12 mouse cellular contexts compared by ENCODE assay signal in genomic region chr17:31033251-31033650, GRCm38 (mm10). TPM values are rescaled to one million over a fixed set of nuclear protein-coding genes. Genes with fewer than 3 reads are reported as not detected.
A peak's percentile ranks its signal among the peaks of the same experiment; 100 is the strongest.
DNase-seq lines count a peak whose midpoint lies in the region; ATAC-seq lines count a peak whose summit lies in the region.
"Had no signal": no experiment of that assay in that cellular context is flagged by ENCODE, and none has a peak within 500 bp of the region (broad histone marks: within the 10 kb centered on the region; RNA-seq: fewer than 3 reads in every experiment).

No protein-coding gene starts in this region.

- H3K27me3 ChIP-seq in erythroblast, embryonic 14.5 days (ENCODE audit: control insufficient read depth) = no peaks in the 10 kb centered on the region
- peaks cover 4% of the 10 kb centered on the region for H3K27me3 ChIP-seq in megakaryocyte, embryonic 14.5 days (replicated peaks)
- H3K27me3 ChIP-seq: limb, embryonic 13.5 days had no signal

- peak; percentile 25 for DNase-seq in induced T-regulatory cell, adult 2 months (ENCODE audit: low read depth)
- peak; percentile 42 for DNase-seq in thymus, postnatal 14 days
- no peak for DNase-seq in adrenal gland, postnatal 36 days
- no peak for DNase-seq in spleen, postnatal 14 days (ENCODE audit: low spot score in 2 of 2)
- DNase-seq: cerebellum, adult 18-20 months; heart, postnatal 36 days; lung, postnatal 4 days had no signal

- H3K36me3 ChIP-seq in erythroblast, embryonic 14.5 days (ENCODE audit: control insufficient read depth) = peaks cover 6% of the 10 kb centered on the region
- H3K36me3 ChIP-seq in megakaryocyte, embryonic 14.5 days (replicated peaks; ENCODE audit: low read length) = peaks cover 19% of the 10 kb centered on the region
- H3K36me3 ChIP-seq: limb, embryonic 13.5 days had no signal

- peak overlapping the region; percentile 30 for H3K4me3 ChIP-seq in erythroblast, embryonic 14.5 days (replicated peaks)
- peak overlapping the region; percentile 57 for H3K4me3 ChIP-seq in megakaryocyte, embryonic 14.5 days (replicated peaks)
- H3K4me3 ChIP-seq: limb, embryonic 13.5 days had no signal

- peaks cover 9% of the 10 kb centered on the region for H3K9me3 ChIP-seq in erythroblast, embryonic 14.5 days (ENCODE audit: control insufficient read depth, low read length)
- peaks cover 21% of the 10 kb centered on the region for H3K9me3 ChIP-seq in megakaryocyte, embryonic 14.5 days

- ATAC-seq in erythroblast, adult 5-6 weeks (replicated peaks; ENCODE audit: low FRiP score, poor library complexity, severe bottlenecking) = no peak
- no peak for ATAC-seq in megakaryocyte, adult 5-6 weeks (ENCODE audit: poor library complexity, severe bottlenecking)

- peaks cover 53% of the 10 kb centered on the region for H3K4me1 ChIP-seq in erythroblast, embryonic 14.5 days (ENCODE audit: control insufficient read depth)
- peaks cover 50% of the 10 kb centered on the region for H3K4me1 ChIP-seq in megakaryocyte, embryonic 14.5 days

RNA-seq across cellular contexts. Expression of gene Abcg1, which starts 24.2 kb away (rescaled TPM):
- polyA plus RNA-seq in erythroblast, embryonic 14.5 days (2012) = 0.05 and 0.09 TPM in 2 replicates
- 2.9 and 3.1 TPM in 2 replicates for total RNA-seq in erythroblast, adult 5-6 weeks (2015; ENCODE audit: low replicate concordance)
- 3.3 and 5.5 TPM in 2 replicates for total RNA-seq in erythroblast, adult 5-6 weeks (2017; ENCODE audit: low replicate concordance)
- 5.5 and 7.8 TPM in 2 replicates for polyA plus RNA-seq in megakaryocyte, embryonic 14.5 days (2012; ENCODE audit: insufficient read depth, low replicate concordance)
- 13.2 and 20.1 TPM in 2 replicates for total RNA-seq in megakaryocyte, adult 5-6 weeks (2015)
- total RNA-seq in megakaryocyte, adult 5-6 weeks (2017) = 19.2 and 23.7 TPM in 2 replicates
- 10 to 100 TPM; 10.0 to 12.7 TPM for total RNA-seq in adrenal gland, postnatal 36 days (2021)

Comparison
In these comparisons a context has a peak if more than half of its experiments do, and no peak if none do; other contexts are left out.
1. DNase-seq: peak in induced T-regulatory cell, adult 2 months (single experiment) and thymus, postnatal 14 days (single experiment); none in adrenal gland, postnatal 36 days (0 of 2) and spleen, postnatal 14 days (0 of 2).